Mouse (Mus musculus) heart, embryonic 14.5 days (tissue): ENCODE data around the gene Vps25. TPM values are rescaled to one million over a fixed set of nuclear protein-coding genes. Genes with fewer than 3 reads are reported as not detected.

Experiments used
- ATAC-seq: fragments of 200-750 bp; cut with Nextera tagmentation; 2 replicates; pipeline ENCODE4 v1.8.0; 2017; ENCODE audit warnings: low read depth, moderate TSS enrichment; ENCODE audit not compliant: insufficient number of reproducible peaks, insufficient read depth, low FRiP score
- H3K27ac ChIP-seq, 2 experiments: fragments of 200-500 bp in 1 of 2; fragments of 300-500 bp in 1 of 2; sonication (generic) in 1 of 2; replicated peaks in 1 of 2; 2 replicates each; pipeline ENCODE4 v1.5.1; 2012 to 2014; ENCODE audit warnings: low read depth in 2 of 2, low read length in 2 of 2, control low read depth in 1 of 2, mild to moderate bottlenecking in 1 of 2, mixed read lengths in 1 of 2; ENCODE audit not compliant: control insufficient read depth in 1 of 2, insufficient read depth in 1 of 2
- H3K27me3 ChIP-seq: fragments of 300-500 bp; sonication (generic); 2 replicates; pipeline ENCODE4 v1.6.1; 2014; ENCODE audit warnings: mild to moderate bottlenecking, low read length, control low read depth; ENCODE audit not compliant: control insufficient read depth, insufficient read depth
- H3K36me3 ChIP-seq: fragments of 300-500 bp; sonication (generic); 2 replicates; pipeline ENCODE4 v1.6.1; 2014; ENCODE audit warnings: mild to moderate bottlenecking, control low read depth, low read length, mixed read lengths; ENCODE audit not compliant: control insufficient read depth, insufficient read depth
- H3K4me1 ChIP-seq, 2 experiments: fragments of 200-500 bp in 1 of 2; fragments of 300-500 bp in 1 of 2; sonication (generic) in 1 of 2; 2 replicates each; pipeline ENCODE4 v1.6.1; 2012 to 2014; ENCODE audit warnings: low read length in 2 of 2, control low read depth in 1 of 2, mixed read lengths in 1 of 2; ENCODE audit not compliant: control insufficient read depth in 2 of 2, insufficient read depth in 2 of 2
- H3K4me2 ChIP-seq: fragments of 300-500 bp; sonication (generic); 2 replicates; pipeline ENCODE4 v1.6.1; 2014; ENCODE audit warnings: mild to moderate bottlenecking, low read length
- H3K4me3 ChIP-seq, 2 experiments: fragments of 200-500 bp in 1 of 2; fragments of 300-500 bp in 1 of 2; sonication (generic) in 1 of 2; 2 replicates each; pipeline ENCODE4 v1.5.1; 2012 to 2014; ENCODE audit warnings: low read length in 2 of 2, mild to moderate bottlenecking in 2 of 2, control low read depth in 1 of 2, low read depth in 1 of 2, moderate library complexity in 1 of 2; ENCODE audit not compliant: control insufficient read depth in 1 of 2, insufficient read depth in 1 of 2
- H3K9ac ChIP-seq: fragments of 300-500 bp; sonication (generic); 2 replicates; pipeline ENCODE4 v1.6.1; 2014; ENCODE audit warnings: mild to moderate bottlenecking, low read length
- H3K9me3 ChIP-seq: fragments of 300-500 bp; sonication (generic); 2 replicates; pipeline ENCODE4 v1.6.1; 2016; ENCODE audit warnings: low read length, control low read depth; ENCODE audit not compliant: control insufficient read depth
- WGBS: fragments of 180-500 bp; shearing (Covaris S2); extraction: QIAGEN DNeasy Blood & Tissue Kit; methylation state at CpG from one replicate; pipeline ENCODE4 v1.1.7; 2014; 5-methylcytosine and 5-hydroxymethylcytosine counted together
- polyA plus RNA-seq: library from polyadenylated mRNA; unstranded; fragments of >200 nt; fragmentation: Nextera tagmentation; extraction: Ambion mirVana; gene quantifications from 2 replicates; pipeline ENCODE4 v1.2.1, GENCODE M21; 2014

Gene Vps25
- polyA plus RNA-seq, 1 experiment from 2014 or later = 123 TPM

- H3K36me3 ChIP-seq = no peaks in the 10 kb centered on the region
- no peaks in the 10 kb centered on the region for H3K27me3 ChIP-seq
- WGBS = 44% methylated on average over 6 of the region's 6 CpGs
- H3K4me1 ChIP-seq = peaks cover 12 to 20% of the 10 kb centered on the region in 2 experiments
- H3K9me3 ChIP-seq = no peaks in the 10 kb centered on the region
- H3K4me3 ChIP-seq = no peak overlapping the region; a peak in 1 of 4 replicates
- peak overlapping the region; percentile 56 for H3K9ac ChIP-seq
- peak; percentile 91 for ATAC-seq
- peak overlapping the region; percentile 56 for H3K4me2 ChIP-seq
- H3K27ac ChIP-seq = peak overlapping the region; percentile 89 to 94
Measured at GRCm38 (mm10) chr11:101232010-101232839, 21.3 kb upstream of the Vps25 start.

GRCm38 (mm10) chr11:101233240-101233639, 20.3 kb upstream of the Vps25 start:
- no peak for ATAC-seq
- no peak overlapping the region for H3K9ac ChIP-seq
- 73% methylated on average over 1 of the region's 1 CpGs for WGBS
- no peaks in the 10 kb centered on the region for H3K36me3 ChIP-seq
- H3K27me3 ChIP-seq = no peaks in the 10 kb centered on the region
- H3K4me1 ChIP-seq = peaks cover 12 to 20% of the 10 kb centered on the region in 2 experiments
- no peak overlapping the region for H3K4me3 ChIP-seq
- no peak overlapping the region for H3K4me2 ChIP-seq
- no peaks in the 10 kb centered on the region for H3K9me3 ChIP-seq
- H3K27ac ChIP-seq = no peak overlapping the region

- Histone ChIP-seq H3K4me2 (no peak overlapping the region), H3K4me1 (peaks cover 12 to 20% of the 10 kb centered on the region in 2 experiments), H3K4me3 (no peak overlapping the region), H3K27ac (no peak overlapping the region), H3K9ac (no peak overlapping the region), H3K27me3 (no peaks in the 10 kb centered on the region), H3K36me3 (no peaks in the 10 kb centered on the region), H3K9me3 (no peaks in the 10 kb centered on the region)
- ATAC-seq = no peak
Measured at GRCm38 (mm10) chr11:101234124-101234523, 19.4 kb upstream of the Vps25 start.

GRCm38 (mm10) chr11:101235429-101235828, 18.1 kb upstream of the Vps25 start:
- no peaks in the 10 kb centered on the region for H3K9me3 ChIP-seq
- no peak overlapping the region for H3K27ac ChIP-seq
- no peaks in the 10 kb centered on the region for H3K27me3 ChIP-seq
- peaks cover 8 to 12% of the 10 kb centered on the region in 2 experiments for H3K4me1 ChIP-seq
- no peak overlapping the region for H3K4me3 ChIP-seq
- no peak overlapping the region for H3K9ac ChIP-seq
- no peaks in the 10 kb centered on the region for H3K36me3 ChIP-seq
- ATAC-seq = no peak
- no peak overlapping the region for H3K4me2 ChIP-seq

GRCm38 (mm10) chr11:101236782-101237181, 16.7 kb upstream of the Vps25 start:
- H3K27me3 ChIP-seq = no peaks in the 10 kb centered on the region
- 86% methylated on average over 5 of the region's 5 CpGs for WGBS
- no peaks in the 10 kb centered on the region for H3K9me3 ChIP-seq
- H3K36me3 ChIP-seq = no peaks in the 10 kb centered on the region
- no peak for ATAC-seq
- no peak overlapping the region for H3K4me3 ChIP-seq
- 0 out of 4 replicates have a peak overlapping the region, but pooled peaks of 1 of the 2 experiments have one; percentile 39 for H3K27ac ChIP-seq
- peaks cover 0 to 3% of the 10 kb centered on the region in 2 experiments; a peak in 2 of 4 replicates for H3K4me1 ChIP-seq
- H3K4me2 ChIP-seq = no peak overlapping the region
- no peak overlapping the region for H3K9ac ChIP-seq

- Histone ChIP-seq H3K27ac (peak overlapping the region; percentile 54 to 68), H3K9ac (no peak overlapping the region), H3K4me2 (no peak overlapping the region), H3K27me3 (no peaks in the 10 kb centered on the region), H3K36me3 (no peaks in the 10 kb centered on the region), H3K9me3 (no peaks in the 10 kb centered on the region), H3K4me1 (no peaks in the 10 kb centered on the region; a peak in 1 of 4 replicates), H3K4me3 (no peak overlapping the region)
- 29% methylated on average over 5 of the region's 5 CpGs for WGBS
- ATAC-seq = peak; percentile 73
Measured at GRCm38 (mm10) chr11:101238071-101238647, 15.3 kb upstream of the Vps25 start.

- Histone ChIP-seq H3K27ac (peak overlapping the region; percentile 90 to 92), H3K9me3 (no peaks in the 10 kb centered on the region), H3K4me2 (peak overlapping the region; percentile 78), H3K4me3 (peak overlapping the region in 1 of 2 experiments; percentile 60; a peak in 2 of 4 replicates), H3K4me1 (peaks cover 0 to 14% of the 10 kb centered on the region in 2 experiments; a peak in 2 of 4 replicates), H3K27me3 (peaks cover 29% of the 10 kb centered on the region), H3K36me3 (0 out of 2 replicates have a peak, but pooled peaks cover 5% of the 10 kb centered on the region), H3K9ac (peak overlapping the region; percentile 87)
- ATAC-seq = no peak
- 25% methylated on average over 4 of the region's 4 CpGs for WGBS
Measured at GRCm38 (mm10) chr11:101245071-101245470, 8.4 kb upstream of the Vps25 start.
